Mouse (Mus musculus) G1E-ER4 (cell line): ENCODE data around the gene Dok5. TPM values are rescaled to one million over a fixed set of nuclear protein-coding genes. Genes with fewer than 3 reads are reported as not detected.

ENCODE experiments used
- GATA1 ChIP-seq: IDR thresholded peaks from one replicate; pipeline ENCODE4 v1.8.0; 2012; ENCODE audit warnings: low read length, inconsistent platforms
- polyA plus RNA-seq: library from polyadenylated mRNA; stranded (reverse); fragments of >175 nt; gene quantifications from 2 replicates; pipeline ENCODE4 v1.2.3, GENCODE M21; 2012

The Dok5 gene
- polyA plus RNA-seq, 1 experiment = not detected

DNA sequence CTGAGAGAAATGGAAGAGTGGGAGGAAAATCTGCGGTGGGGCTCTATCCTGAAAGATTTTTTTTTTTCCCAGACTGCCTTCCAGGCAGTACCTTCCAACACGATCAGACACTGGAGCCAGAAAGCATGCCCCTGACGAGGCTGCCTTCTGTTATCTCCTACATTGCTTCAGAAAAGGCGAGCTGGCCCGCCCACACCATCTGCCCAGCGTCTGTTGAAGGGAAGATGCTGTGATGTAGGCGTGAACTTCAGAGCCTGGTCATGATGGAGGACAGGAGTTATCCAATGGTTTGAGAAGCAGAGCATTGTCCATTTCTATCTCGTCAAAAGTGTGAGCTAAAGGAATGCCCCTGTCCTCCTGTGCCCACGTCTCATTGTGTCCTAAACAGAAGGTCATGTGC lies 79.7 kb downstream of the Dok5 start:
- no peak for TF ChIP-seq GATA1

DNA sequence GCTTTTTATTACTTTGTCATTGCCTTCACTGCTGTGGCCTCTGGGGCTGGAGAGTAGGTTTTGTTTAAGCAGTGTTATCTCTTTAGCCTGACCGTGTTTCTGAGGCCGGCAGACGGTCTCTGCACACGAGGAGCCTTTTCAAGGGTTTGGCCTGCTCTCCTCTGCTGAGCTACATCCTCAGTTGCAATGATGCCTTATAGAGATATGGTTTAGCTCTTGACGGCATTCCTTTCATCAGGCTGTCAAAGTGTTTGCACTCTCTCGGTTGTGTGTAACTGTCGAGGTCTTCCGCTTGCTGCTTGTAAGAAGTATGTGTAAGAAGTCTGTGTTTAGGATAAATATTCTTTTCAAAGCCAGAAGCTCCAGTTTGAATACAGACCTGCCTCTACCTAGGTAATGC lies 84.7 kb downstream of the Dok5 start:
- no peak for TF ChIP-seq GATA1

GRCm38 (mm10) chr2:170817112-170817703 lies 85.6 kb downstream of the Dok5 start:
- TF ChIP-seq GATA1 = no peak

DNA sequence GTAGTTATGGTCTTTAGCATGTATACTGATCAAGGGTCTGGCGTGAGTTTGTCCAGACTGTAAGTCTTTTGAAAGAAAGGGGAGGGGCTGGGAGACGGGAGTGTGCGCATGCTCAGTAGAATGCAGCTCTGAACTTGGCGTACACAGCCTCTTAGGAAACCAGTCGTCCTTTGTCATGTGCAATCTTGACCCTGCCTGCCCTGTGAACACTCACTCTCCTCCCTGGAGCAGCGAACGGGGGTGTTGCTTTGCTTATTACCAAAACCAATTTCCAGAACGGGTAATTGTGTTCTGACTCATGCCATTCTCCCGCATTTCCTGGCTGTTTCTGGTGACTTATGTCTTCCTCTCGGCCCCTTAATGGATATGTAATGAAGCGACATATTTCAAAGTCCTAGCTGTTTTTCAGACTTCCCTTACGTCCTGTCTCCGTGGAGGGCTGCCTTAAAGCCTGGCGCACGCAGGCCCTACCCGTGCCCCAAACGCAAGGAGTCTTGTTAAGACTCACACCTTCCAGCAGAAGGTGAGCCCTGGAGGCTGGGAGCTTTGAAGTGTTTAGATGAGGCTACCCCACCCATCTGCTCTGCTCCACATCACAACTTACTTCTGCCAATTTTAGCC lies 95.3 kb downstream of the Dok5 start:
- TF ChIP-seq GATA1 = no peak

- no peak for TF ChIP-seq GATA1
Observed at GRCm38 (mm10) chr2:170828757-170829156, 97.2 kb downstream of the Dok5 start.

DNA sequence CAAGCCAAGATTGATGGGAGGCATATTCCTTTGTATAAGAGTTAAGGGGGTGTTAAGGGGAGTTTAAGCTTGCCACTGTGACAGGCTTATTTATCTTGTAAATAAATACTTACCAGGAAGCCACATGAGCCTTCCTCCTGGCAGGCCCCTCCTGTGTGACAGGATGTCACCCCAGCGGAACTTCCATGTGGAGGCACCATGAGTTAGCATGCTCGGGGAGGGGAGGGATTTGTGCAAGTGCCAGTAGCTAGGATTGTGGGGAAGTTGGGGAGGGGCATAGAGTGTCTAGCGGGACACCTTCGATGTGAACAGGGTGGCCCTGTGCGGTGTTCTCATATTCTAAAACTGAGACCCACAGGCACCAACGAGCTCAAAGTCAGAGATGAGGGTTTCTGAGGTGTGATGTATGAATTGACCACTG lies 97.6 kb downstream of the Dok5 start:
- no peak for TF ChIP-seq GATA1

DNA sequence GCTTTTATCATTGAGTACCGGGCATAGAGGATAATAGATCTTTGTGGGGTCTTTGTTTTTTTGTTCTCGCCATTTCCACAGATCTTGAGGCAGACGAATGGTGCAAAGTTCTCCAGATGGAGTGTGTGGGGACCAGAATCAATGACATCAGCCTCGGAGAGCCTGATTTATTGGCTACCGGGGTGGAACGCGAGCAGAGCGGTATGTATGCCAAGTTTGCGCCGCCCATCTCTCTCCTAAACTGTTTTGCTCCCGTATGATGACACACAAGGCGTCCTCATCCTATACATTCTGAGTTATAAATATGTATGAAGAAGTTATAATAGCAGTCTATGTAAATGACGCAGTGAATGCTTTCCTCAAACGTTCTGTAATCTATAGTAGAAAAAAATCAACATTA lies 98.4 kb downstream of the Dok5 start:
- TF ChIP-seq GATA1 = no peak

- TF ChIP-seq GATA1 = no peak
Observed at GRCm38 (mm10) chr2:170836862-170837261, 105.3 kb downstream of the Dok5 start.

GRCm38 (mm10) chr2:170837363-170837762 lies 105.8 kb downstream of the Dok5 start:
- TF ChIP-seq GATA1 = no peak

DNA sequence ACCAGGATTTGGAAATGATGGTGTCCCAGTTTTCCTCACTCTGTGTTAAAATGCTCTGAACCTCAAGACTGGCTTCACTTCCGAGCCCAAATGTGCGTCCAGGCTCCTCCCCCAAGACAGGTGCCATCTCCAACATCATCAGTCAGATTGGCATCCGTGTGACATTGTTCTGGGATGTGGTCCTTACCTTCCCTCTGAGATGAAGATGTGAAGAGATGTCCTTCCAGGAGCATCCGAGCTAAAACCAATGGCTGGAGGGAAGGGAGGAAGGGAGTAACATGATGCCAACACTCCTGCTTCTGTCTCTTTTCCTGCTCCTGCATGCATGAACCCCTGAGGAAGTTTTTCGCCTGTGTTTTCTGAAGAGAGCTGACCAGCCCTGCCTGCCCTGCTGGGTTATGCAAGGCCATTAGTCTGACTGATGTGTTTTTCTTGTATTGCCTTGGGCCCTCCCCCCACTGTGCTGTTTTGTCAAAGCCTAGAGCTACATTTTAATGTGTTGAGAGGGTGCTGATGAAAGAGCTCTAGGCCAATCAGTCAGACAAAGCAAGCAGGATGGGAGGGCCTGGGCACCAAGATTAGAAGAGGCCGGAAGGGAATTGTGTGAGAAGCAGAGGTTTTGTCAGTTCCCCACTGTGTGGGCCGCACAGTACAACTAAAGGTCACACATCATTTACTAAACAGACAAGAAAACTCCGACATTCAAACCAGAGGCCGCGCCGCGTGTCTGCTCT lies 106.4 kb downstream of the Dok5 start:
- TF ChIP-seq GATA1 = no peak

GRCm38 (mm10) chr2:170841441-170841965 lies 109.9 kb downstream of the Dok5 start:
- no peak for TF ChIP-seq GATA1

DNA sequence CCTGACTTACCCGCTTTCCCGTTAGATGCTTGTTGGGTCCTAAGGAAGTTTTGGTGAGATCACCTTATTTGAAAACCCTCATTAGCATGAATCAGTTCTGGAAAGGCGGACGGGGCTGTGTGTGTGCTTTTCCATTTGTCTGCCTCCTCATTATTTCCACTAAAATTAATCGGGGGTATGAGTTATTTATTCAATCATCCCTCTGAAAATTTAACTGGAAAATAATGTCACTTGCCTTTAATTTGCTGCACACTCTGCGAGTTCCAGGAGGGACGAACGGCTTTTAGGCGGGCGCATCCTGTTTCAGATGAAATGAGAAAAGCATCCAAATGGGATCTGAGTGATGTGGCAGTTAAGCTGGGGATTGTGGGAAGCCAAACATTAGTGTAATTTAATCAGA lies 113.9 kb downstream of the Dok5 start:
- no peak for TF ChIP-seq GATA1

DNA sequence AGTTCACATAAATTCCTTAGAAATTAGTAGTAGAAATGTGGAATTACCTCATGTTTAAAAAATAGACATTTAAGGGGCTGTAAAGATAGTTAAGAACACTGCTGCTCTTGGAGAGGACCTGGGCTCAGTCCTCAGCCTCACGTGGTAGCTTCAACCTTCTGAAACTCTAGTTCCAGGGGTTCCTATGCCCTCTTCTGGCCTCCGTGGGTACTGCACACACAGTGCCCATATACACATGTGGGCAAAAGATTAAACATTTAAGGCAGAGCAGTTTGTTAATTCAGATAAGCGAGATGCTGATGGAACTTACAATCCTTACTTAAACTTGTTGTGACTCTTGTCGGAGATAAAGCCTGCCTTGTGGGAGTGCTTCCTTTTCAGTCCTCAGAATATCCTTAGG lies 118.5 kb downstream of the Dok5 start:
- no peak for TF ChIP-seq GATA1

DNA sequence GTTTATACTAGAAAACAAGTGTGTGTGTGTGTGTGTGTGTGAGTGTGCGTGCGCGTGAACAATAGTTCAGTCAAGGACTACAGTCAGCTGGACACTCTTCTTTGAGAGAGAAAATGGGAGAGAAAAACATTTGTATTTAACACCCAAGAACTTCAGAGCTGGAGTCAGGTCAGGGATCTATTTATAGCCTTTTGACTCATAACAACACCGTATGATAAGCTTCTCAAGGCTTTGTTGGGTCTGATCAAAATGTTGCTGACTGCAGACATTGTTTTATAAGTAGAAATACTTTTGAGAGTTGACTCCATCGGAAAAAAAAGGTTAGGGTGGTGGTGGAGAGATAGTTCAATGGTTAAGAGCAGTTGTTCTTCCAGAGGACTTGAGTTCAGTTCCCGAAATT lies 120.7 kb downstream of the Dok5 start:
- no peak for TF ChIP-seq GATA1

- no peak for TF ChIP-seq GATA1
Observed at GRCm38 (mm10) chr2:170855210-170855609, 123.6 kb downstream of the Dok5 start.

GRCm38 (mm10) chr2:170856085-170856484 lies 124.5 kb downstream of the Dok5 start:
- no peak for TF ChIP-seq GATA1

DNA sequence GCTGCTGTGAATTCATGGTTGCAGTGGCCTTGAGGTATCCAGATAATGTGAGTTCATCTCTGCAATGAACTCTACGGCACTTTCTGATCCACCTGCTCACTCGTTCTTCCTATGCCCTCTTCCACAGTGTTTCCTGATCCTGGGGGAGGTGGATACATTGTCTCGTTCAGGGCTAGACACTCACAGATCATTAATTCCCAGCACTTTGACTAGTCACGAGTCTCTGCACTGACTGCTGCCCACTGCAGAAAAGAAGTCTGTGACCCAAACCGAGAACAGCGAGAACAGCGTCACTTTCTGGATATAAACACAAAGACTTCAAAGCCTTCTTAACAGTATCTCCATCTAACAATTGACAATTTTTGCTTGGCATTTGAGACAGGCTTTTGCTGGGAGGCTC lies 125.9 kb downstream of the Dok5 start:
- TF ChIP-seq GATA1 = no peak
